Mouse (Mus musculus) left cerebral cortex, adult 8-10 months (tissue): Measurements from ENCODE around the gene Ergic2. TPM values are rescaled to one million over a fixed set of nuclear protein-coding genes. Genes with fewer than 3 reads are reported as not detected.
A peak's percentile ranks its signal among the peaks of the same experiment; 100 is the strongest.

Source experiments
- DNase-seq, 2 experiments: peaks; one replicate each; pipeline ENCODE4 v3.0.0; 2022; ENCODE audit warnings: low spot score in 2 of 2
- total RNA-seq, 4 experiments: library from RNA; stranded (reverse); gene quantifications; 2 replicates each; pipeline ENCODE4 v1.2.4; 2022

The Ergic2 gene
- total RNA-seq = 10 to 100 TPM; 66.4 to 77.2 (median 68.8) TPM

GRCm38 (mm10) chr6:148211897-148212680, at the start of gene Ergic2:
Gene Ergic2 (minus strand): TSS chr6:148212374.
- peak; percentile 92 to 98 for DNase-seq

DNA sequence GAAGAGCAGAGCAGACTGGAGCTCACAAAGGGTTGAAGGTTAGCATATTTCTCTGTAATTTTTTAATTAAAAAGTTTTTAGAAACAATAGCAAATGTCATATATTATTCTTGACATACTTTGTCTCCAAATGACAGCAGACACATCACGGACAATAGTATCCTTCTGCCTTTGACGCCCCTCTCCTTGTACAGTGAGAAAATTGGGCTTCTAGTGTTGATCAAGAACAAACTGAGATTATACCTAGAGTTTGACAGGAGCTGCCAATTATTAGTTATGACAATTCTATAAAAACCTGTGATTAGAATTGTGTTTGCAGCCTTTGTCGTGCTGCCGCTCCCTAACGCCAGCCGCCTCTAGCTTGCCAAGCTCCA, 48.5 kb upstream of the Ergic2 start:
- no peak for DNase-seq

DNA sequence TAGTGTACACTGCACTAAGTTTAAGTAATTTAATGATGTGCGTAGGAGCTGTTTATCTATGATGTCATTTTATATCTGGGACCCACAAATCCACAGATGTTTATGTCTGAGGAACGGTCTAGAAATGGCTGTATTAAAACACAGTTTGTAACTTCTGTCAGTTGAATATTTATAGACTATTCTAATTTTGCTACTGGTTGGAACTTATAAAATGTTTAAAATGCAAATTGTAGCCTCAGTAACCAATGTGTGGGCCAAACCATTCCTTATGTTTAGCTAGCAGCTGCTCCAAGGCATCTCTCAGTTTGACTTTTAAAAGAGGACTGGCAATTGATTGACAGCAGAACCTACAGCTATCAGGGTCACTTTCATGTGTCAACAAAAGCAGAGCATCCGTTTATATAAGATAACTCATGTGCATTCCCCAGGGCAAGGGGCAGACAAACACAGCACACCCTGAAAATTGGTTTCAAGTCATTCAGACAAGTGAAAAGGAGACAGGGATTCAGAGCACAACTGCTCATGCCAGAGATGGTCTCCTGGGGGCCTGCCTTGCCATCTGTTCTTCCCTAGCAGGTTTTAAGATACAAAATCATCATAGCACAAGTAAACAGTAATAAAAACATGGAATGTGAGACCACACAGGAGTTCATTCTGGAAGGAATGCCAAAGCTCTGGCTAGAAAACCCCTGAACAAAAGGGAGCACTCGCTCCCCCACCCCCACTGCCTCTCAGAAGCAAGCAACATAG, 48.0 kb upstream of the Ergic2 start:
- no peak for DNase-seq

GRCm38 (mm10) chr6:148259074-148259473, 46.9 kb upstream of the Ergic2 start:
- DNase-seq = no peak

DNA sequence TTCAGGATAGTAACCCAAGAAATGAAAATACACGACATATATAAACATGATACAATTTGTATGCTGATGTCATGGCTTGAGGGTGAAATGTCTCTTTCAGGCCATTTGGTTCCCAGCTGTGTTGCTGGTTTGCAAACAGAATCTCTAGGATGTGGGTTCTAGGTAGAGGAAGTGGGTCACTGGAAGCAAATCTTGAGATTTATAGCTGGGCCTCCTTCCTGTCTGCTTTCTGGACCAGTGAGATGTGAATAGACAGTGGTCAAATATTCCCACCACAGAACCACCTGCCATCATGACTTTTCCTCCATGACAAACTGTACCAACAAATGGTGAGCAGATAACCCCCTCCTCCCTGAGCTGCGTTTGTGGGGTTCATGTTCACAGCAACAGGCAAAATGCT, 45.6 kb upstream of the Ergic2 start:
- DNase-seq = no peak

DNA sequence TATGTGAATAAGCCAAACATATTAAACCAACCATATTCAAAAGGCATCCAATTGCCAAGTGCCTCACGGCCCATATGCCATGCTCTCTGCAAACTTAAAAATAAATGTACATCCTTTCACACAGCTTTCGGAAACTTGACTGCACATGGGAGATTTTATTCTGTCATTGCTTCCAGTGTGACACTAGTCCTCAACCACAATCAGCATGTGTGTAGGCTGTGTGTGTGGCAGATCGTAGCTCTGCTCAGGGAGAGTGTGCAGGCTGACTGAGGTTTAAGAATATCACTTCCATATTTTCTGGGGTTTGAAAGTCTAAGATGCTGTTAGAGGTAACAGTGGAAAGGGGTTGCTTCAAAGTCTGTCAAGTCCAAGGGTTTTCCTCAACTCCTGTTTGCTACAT, 43.9 kb upstream of the Ergic2 start:
- DNase-seq = no peak

DNA sequence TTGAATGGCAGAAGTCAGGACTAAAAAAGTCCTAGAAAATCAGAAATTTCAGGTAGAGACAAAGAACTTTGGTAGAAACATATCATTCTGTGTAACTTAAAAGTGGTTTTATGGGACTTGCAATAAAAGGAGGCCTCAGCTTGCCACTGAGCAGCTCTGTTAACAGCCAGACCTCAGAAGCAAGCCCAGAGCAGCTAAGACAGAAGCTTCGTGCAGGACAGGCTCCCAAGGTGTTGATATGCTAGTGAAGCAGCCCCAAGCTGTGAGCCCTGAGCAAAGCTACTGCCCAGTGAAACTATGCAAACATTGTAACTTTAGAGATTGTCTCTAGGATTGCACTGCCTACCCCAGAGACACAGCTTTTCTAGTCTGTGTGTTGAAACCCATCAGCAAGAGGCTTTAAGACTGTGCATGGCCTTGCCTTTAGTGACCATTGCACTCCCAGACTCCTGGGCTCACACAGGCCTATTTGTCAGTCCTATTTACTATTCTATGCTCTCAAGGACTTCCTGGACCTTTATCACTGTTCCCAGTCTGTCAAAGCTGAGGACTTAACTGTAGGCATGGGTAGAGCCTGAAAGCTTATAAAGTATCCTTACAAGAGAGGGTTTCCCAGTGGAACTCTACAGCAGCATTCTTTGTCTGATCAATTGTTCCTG, 43.4 kb upstream of the Ergic2 start:
- DNase-seq = no peak

GRCm38 (mm10) chr6:148249221-148249620, 37.0 kb upstream of the Ergic2 start:
- DNase-seq = no peak

GRCm38 (mm10) chr6:148248625-148249024, 36.5 kb upstream of the Ergic2 start:
- no peak for DNase-seq

DNA sequence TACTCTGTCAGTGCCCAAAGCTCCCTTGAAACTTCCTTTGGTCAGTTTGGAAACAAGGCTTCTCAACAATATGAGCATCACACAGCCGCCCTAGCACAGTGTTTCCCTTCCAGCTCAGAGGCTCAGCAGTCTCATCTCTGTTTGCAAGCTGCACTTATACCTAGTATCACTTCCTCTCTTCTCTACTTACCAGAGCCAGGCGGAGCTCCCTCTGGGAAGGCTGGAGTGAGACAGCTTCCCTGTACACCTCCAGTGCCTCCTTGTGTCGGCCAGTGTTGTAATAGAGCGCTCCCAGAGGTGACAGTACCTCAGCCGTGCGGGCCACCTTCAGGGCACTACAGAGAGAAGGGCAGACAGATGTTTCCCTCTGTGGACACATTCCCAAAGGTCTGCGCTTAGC, 34.4 kb upstream of the Ergic2 start:
- no peak for DNase-seq

GRCm38 (mm10) chr6:148244836-148245235, 32.7 kb upstream of the Ergic2 start:
- no peak for DNase-seq

DNA sequence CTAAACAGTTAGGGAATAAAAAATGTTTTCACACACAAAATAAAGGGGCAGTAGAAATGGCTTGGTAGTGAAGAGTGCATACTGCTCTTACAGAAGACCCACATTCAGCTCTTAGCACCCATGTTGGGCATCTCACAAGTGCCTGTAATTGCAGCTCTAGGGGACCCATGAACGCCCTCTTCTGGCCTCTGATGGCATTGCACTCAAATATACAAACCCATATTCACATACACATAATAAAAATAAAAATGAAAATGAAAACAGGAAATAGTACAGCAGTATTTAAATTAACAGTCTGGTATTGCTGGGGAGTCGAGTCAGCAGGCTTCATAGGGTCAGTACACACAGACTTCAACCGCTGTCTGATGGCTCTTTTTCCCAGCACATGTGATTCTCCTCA, 30.1 kb upstream of the Ergic2 start:
- DNase-seq = no peak

DNA sequence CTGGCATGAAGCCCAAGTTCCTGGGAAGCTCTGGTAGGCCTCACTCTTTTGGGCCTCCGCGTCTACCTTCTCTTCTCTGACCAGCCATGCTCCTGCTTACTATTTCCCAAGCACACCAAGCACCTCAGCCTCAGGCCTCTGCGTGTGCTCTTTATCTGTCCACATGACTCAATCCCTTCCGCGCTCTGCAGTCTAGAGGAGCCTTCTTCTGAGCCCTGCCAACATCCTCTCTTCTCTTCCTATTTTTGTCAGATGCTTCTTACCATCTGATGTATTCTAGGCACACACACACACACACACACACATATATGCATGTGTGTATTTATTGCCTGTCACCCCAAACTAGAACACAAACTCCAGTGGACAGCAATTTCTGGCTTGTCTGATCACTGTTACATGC, 29.5 kb upstream of the Ergic2 start:
- no peak for DNase-seq

- no peak for DNase-seq
Measured at GRCm38 (mm10) chr6:148239311-148239710, 27.1 kb upstream of the Ergic2 start.

- DNase-seq = no peak
Measured at GRCm38 (mm10) chr6:148237453-148237852, 25.3 kb upstream of the Ergic2 start.

DNA sequence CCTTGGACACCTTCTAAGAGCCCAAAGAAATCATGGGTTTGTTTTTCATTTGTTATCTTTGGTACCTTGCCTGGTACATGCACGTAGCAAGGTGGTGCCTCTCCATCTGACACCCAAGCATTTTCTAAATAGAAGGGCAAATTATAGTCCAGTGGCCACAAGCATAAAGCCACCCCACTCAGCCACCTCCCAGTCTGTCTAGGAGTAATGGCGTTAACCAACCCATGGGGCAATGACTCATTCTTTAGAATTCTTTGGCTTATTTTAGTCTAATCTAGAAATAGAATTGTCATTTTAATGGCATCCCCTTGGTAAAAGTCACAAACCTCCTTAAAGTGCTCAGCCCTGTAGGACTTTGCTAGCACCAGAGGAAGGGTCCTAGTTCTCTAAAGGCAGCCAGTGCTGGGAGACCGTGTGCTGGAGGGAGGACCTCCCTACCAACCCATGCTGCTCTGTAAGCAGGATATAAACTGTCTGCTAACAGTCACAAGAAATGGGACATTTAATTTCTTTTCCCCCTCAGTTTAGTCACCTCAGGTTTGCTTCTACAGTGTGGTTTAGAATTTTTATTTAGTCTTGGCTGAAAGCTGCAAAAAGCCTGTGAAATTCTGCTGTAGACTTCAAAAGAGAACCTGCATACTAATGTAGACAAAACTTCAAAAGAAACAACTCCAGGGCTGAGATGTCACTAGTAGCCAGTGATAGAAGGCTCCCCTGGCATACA, 22.1 kb upstream of the Ergic2 start:
- DNase-seq = no peak

GRCm38 (mm10) chr6:148227542-148227941, 15.4 kb upstream of the Ergic2 start:
- no peak for DNase-seq

- no peak for DNase-seq
Measured at GRCm38 (mm10) chr6:148222686-148223085, 10.5 kb upstream of the Ergic2 start.

- DNase-seq = no peak
Measured at GRCm38 (mm10) chr6:148218235-148219076, 6.3 kb upstream of the Ergic2 start.

DNA sequence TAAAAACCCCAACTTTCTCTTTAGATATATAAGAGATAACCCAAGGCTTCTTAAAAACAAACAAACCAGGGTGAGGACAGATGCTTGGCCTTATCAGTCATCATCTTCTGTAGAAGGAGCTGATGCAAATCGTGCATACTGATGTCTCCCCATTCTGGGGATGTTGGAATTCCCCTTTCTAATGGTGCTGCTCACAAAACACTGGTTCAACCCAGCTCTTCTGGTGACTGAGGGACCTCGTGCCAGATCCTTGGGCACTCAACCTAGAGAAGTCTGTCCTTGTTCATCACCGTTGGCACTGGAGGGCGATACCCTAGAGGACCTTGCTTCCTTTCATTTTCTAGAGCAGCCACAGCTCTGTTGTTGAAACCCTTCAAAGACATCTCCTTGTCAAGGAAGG, 4.6 kb upstream of the Ergic2 start:
- no peak for DNase-seq

- DNase-seq = no peak
Measured at GRCm38 (mm10) chr6:148214765-148215164, 2.6 kb upstream of the Ergic2 start.
